Mouse (Mus musculus) testis, adult 2 months (tissue): Measurements from ENCODE around the gene Stk39. TPM values are rescaled to one million over a fixed set of nuclear protein-coding genes. Genes with fewer than 3 reads are reported as not detected.

ENCODE experiments used
- H3K27ac ChIP-seq: fragments of 200-500 bp; 2 replicates; pipeline ENCODE4 v1.5.1; 2012; ENCODE audit warnings: low read depth, low read length; ENCODE audit not compliant: control insufficient read depth, insufficient read depth
- H3K27me3 ChIP-seq: fragments of 200-500 bp; 2 replicates; pipeline ENCODE4 v1.6.1; 2012; ENCODE audit warnings: mild to moderate bottlenecking, low read length, moderate library complexity; ENCODE audit not compliant: control insufficient read depth, insufficient read depth
- H3K36me3 ChIP-seq: fragments of 200-500 bp; 2 replicates; pipeline ENCODE4 v1.6.1; 2012; ENCODE audit warnings: mild to moderate bottlenecking, low read length; ENCODE audit not compliant: control insufficient read depth, insufficient read depth
- H3K4me1 ChIP-seq: fragments of 200-500 bp; 2 replicates; pipeline ENCODE4 v1.6.1; 2012; ENCODE audit warnings: low read length; ENCODE audit not compliant: control insufficient read depth, insufficient read depth
- H3K4me3 ChIP-seq: fragments of 200-500 bp; 2 replicates; pipeline ENCODE4 v1.5.1; 2012; ENCODE audit warnings: low read depth, mild to moderate bottlenecking, low read length, moderate library complexity, mixed read lengths; ENCODE audit not compliant: control insufficient read depth
- CTCF ChIP-seq: fragments of 200-500 bp; IDR thresholded peaks from 2 replicates; pipeline ENCODE4 v1.5.1; 2012; ENCODE audit warnings: low read depth, mild to moderate bottlenecking, inconsistent platforms, low read length, moderate library complexity; ENCODE audit not compliant: control insufficient read depth, insufficient read depth, insufficient replicate concordance
- POLR2A ChIP-seq: fragments of 200-500 bp; IDR thresholded peaks from 2 replicates; pipeline ENCODE4 v1.6.1; 2012; ENCODE audit warnings: low read depth, mild to moderate bottlenecking, inconsistent platforms, low read length, moderate library complexity; ENCODE audit not compliant: control insufficient read depth
- polyA plus RNA-seq: library from polyadenylated mRNA; depleted of rRNA; stranded (reverse); fragments of >200 nt; gene quantifications from 2 replicates; pipeline ENCODE4 v1.2.3, GENCODE M21; 2012

The Stk39 gene
- polyA plus RNA-seq, 1 experiment = 118 TPM

- H3K4me3 ChIP-seq = no peak overlapping the region
- no peak overlapping the region for H3K27ac ChIP-seq
- H3K4me1 ChIP-seq = no peaks in the 10 kb centered on the region
- TF ChIP-seq CTCF (no peak), POLR2A (no peak)
- no peaks in the 10 kb centered on the region for H3K36me3 ChIP-seq
- no peaks in the 10 kb centered on the region for H3K27me3 ChIP-seq
Measured at GRCm38 (mm10) chr2:68342122-68342646, 129.9 kb downstream of the Stk39 start.

GRCm38 (mm10) chr2:68336913-68337312 is 135.2 kb downstream of the Stk39 start:
- H3K27me3 ChIP-seq = no peaks in the 10 kb centered on the region

GRCm38 (mm10) chr2:68334945-68335344 is 137.1 kb downstream of the Stk39 start:
- no peak overlapping the region for H3K4me3 ChIP-seq
- no peak for TF ChIP-seq POLR2A
- TF ChIP-seq CTCF = no peak
- H3K27ac ChIP-seq = no peak overlapping the region
- no peaks in the 10 kb centered on the region for H3K4me1 ChIP-seq
- no peaks in the 10 kb centered on the region for H3K36me3 ChIP-seq
- no peaks in the 10 kb centered on the region for H3K27me3 ChIP-seq

More at GRCm38 (mm10) chr2:68336913-68337312, 135.2 kb downstream of the Stk39 start:
- Histone ChIP-seq H3K4me3 (no peak overlapping the region), H3K4me1 (no peaks in the 10 kb centered on the region), H3K36me3 (no peaks in the 10 kb centered on the region), H3K27ac (no peak overlapping the region)
- TF ChIP-seq POLR2A (no peak), CTCF (no peak)

- Histone ChIP-seq H3K27me3 (no peaks in the 10 kb centered on the region), H3K36me3 (no peaks in the 10 kb centered on the region)
- no peak for TF ChIP-seq CTCF
Measured at GRCm38 (mm10) chr2:68325306-68325705, 146.8 kb downstream of the Stk39 start.

GRCm38 (mm10) chr2:68321230-68321629 is 150.8 kb downstream of the Stk39 start:
- no peak overlapping the region for H3K27ac ChIP-seq
- no peaks in the 10 kb centered on the region for H3K36me3 ChIP-seq
- no peaks in the 10 kb centered on the region for H3K27me3 ChIP-seq
- TF ChIP-seq POLR2A (no peak), CTCF (no peak)
- no peaks in the 10 kb centered on the region for H3K4me1 ChIP-seq
- H3K4me3 ChIP-seq = no peak overlapping the region

More at GRCm38 (mm10) chr2:68325306-68325705, 146.8 kb downstream of the Stk39 start:
- H3K4me1 ChIP-seq = no peaks in the 10 kb centered on the region
- H3K27ac ChIP-seq = no peak overlapping the region
- H3K4me3 ChIP-seq = no peak overlapping the region

- H3K4me3 ChIP-seq = no peak overlapping the region
- no peaks in the 10 kb centered on the region for H3K4me1 ChIP-seq
- TF ChIP-seq POLR2A (no peak), CTCF (no peak)
- no peak overlapping the region for H3K27ac ChIP-seq
- no peaks in the 10 kb centered on the region for H3K36me3 ChIP-seq
- no peaks in the 10 kb centered on the region for H3K27me3 ChIP-seq
Measured at GRCm38 (mm10) chr2:68320670-68321069, 151.4 kb downstream of the Stk39 start.

- Histone ChIP-seq H3K4me3 (no peak overlapping the region), H3K27ac (no peak overlapping the region), H3K27me3 (no peaks in the 10 kb centered on the region), H3K4me1 (no peaks in the 10 kb centered on the region), H3K36me3 (no peaks in the 10 kb centered on the region; the same call in 1 of the 2 replicates)
- TF ChIP-seq POLR2A (no peak), CTCF (no peak)
Measured at GRCm38 (mm10) chr2:68318452-68318851, 153.6 kb downstream of the Stk39 start.

GRCm38 (mm10) chr2:68317895-68318294 is 154.2 kb downstream of the Stk39 start:
- Histone ChIP-seq H3K36me3 (no peaks in the 10 kb centered on the region; the same call in 1 of the 2 replicates), H3K4me3 (no peak overlapping the region), H3K4me1 (no peaks in the 10 kb centered on the region), H3K27me3 (no peaks in the 10 kb centered on the region), H3K27ac (no peak overlapping the region)
- TF ChIP-seq POLR2A = no peak
- TF ChIP-seq CTCF = no peak
